Mouse (Mus musculus): Measurements from ENCODE around the gene Ddx54.

The Ddx54 gene

DNA sequence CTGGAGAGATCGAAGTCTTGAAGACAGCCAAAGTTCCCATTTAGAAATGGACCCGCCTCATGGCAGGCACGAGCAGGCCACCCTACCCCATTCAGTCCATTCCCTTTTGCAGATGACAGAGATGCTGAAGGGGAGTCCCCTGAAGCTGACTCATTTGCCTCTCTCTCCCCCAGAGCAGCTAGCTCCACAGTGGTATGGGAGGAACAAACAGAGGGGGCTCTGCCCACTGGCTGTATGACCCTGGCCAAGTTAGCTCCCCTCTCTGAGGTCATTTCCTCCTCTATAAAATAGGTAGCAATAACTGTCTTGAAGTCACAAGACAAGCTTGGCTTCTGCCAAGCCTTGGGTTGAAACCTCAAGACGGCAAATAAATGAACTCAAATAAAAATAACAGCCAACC is 29.0 kb upstream of the Ddx54 start:
- DNase-seq: no peak

DNA sequence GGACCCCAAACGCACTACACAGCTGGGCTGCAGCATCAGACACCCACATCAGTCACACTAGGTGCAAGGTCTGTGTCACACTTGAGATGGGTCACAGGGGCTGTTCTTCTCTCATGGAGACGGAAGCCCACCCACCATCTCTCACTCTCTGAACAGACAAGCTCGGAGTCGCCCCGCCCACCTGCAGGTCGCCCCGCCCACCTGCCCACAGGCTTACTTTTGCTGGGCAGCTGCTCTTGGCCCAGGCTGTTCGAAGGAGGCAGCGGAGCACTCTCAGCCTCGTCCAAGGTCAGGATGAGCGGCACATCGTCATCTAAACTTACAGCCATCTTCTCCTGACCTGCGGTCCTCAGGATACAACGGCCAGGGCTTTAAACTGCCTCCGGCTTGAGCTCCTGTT is 27.6 kb upstream of the Ddx54 start:
- DNase-seq: no peak

DNA sequence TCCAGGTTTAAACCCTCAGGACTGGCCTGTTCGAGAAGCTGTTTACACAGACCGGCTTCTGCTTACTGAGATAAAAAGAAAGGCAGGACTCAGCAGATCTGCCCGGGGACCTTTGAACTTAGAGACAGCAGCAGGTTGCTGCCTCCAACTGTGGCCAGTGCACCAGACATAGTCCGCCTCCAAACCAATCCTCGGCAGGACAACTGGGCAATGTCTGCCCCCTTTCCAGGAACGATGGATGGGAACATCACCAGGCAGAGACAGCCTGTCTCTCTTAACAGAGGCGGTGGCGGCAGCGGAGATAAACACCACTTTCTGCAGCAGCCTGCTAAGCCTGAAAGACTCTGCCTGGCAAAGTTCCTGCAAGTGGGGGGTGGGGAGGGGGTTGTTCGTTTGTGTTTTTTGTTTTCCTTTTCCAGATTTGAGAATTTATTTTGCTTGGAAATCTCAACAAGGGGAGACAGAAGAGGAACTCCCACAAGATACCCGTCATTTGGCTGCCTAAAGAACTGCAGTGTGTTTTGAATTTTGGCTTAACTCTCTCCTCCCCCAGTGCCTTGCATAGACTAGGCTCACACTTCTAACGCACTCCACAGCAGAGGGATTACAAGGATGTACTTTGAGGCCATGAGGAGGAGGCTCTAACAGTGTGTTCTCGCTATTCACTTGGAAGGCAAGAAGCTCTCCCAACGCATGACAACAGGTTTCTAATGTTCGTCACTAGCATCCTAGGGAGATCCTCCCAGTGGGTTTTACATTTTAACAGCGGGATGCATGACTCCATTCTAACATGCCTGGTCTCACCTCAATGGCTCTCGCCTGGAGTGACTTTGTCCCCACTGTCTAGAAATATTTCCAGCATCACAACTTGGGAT is 25.6 kb upstream of the Ddx54 start:
- DNase-seq: peak; percentile 55

DNA sequence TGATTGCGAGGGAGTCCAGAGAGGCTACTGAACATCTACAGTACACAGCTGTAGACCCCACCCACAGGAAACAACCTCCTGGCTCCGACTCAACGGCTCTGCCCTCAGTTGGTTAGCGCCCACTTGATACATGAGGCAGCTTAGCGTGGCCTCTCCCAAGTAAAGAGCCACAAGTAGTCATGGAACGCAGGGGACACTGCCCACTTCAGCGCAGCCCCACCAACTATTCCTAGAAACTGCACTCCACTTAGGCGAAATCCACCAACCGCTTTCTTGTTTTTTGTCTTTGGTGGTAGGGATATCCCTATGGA is 25.0 kb upstream of the Ddx54 start:
- DNase-seq: peak; percentile 65

DNA sequence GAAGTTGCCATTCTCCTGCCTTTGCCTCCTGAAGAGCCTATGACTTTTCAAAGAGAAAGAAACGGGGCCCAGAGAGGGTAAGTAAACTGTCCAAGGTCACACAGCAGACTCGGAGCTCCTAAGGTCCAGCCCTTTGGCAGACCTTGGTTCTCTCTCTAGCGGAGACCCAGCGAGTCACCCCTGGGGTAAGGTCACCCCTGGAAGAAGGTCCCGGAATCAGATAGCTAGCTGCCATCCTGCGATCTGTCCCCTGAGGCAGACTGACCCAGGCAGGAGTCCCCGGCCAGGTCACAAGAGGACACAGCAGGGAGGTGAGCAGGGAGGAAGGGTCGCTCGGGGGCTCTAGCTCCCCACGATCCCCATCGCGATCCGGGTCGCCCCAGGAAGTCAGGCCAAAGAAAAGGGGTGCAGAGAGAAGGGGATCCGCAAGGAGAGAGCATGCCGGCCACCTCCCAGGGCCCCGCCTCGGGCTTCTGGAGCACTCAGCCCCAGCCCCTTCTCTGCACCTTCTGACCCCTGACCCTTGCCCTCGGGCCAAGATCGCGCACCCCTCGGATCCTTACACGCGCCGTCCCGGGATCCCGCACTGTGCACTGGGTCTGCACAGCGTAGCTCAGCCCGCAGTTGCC is 24.5 kb upstream of the Ddx54 start:
- no peak for DNase-seq

DNA sequence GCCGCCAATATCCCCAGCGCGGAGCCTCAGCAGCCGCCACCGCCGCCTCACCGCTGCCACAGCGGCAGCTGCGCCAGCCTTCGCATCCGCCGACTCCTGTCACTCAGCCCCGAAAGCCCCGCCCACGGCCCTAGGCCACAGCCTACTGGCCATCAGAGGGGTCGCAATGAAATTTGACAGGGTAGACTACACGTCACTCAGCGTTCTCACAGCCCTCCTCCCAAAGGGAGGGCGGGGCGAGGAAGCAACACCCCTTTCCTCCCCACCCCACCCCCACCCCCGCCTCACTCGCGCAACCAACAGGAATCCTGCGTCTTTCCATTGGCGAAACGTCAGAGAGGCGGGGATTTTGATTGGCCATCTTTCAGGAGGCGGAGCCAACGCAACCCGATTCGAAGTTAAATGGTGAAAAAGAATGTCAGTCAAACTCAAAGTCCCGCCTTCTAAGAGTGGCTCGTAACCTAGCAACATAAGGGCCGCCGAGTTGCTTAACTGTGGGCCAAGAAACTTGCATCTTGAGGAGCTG is 23.9 kb upstream of the Ddx54 start, which contains the start of the genes Tpcn1 and Iqcd:
Gene Tpcn1, minus strand, starts transcription at position 105 of the 526 bp plus-strand sequence.
Gene Iqcd, plus strand, starts transcription at position 448 of the 526 bp plus-strand sequence.
- peak; percentile 99 for DNase-seq

DNA sequence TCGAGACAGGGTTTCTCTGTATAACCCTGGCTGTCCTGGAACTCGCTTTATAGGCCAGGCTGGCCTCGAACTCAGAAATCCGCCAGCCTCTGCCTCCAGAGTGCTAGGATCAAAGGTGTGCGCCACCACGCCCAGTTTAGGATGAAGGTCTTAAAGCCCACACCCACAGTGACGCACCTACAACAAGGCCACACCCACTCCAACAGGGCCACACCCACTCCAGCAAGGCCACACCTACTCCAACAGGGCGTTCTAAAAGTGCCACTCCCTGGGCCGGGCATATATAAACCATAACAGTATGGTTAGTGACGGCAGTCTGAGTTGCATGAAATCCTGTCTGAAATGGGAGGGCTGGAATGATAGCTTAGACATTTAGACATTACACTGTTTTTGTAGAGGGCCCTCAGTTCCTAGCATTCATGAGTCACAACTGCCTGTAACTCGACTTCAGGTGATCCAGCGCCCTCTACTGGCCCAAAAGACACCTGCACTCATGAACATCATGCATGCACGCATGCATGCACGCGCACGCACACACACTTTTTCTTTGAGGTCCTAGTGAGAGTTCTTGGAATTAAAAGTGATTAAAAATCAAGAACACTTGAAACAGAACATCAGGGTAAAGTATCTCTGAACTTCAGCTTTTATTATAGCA is 22.1 kb upstream of the Ddx54 start:
- DNase-seq: no peak

DNA sequence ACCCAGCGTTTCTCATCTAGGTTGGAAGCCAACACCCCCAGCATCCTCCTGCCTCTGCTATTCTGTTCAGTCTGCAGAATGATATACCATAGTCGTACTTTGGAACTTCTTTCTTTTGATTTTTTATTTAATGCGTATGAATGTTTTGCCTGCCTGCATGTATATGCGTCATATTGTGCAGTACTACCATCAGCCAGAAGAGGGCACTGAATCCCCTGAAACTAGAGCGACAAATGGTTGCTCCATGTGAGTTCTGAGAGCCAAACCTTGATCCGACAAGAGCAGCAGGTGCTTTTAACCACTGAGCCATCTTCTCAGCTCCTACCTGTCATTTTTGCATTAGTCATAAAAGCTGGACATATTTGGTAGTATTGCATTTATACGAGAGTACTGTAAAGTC is 20.4 kb upstream of the Ddx54 start:
- DNase-seq: no peak

DNA sequence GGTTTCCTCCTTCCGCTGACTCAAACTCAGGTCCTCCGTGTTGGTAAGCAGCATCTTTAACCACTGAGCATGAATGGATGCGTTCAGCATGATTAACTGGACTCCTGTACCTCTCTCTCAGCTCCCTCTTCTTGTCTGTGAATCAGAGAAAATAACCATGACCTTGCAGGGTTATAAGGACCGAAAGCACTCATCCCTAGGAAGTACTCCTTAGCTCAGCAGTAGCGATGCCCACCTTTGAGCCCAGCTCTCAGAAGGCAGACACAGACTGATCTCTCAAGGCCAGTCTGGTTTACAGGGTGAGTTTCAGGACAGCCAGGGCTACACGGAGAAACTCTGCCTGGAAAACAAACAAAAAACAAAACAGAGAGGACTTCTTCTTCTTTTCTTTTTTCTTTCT is 18.1 kb upstream of the Ddx54 start:
- no peak for DNase-seq

DNA sequence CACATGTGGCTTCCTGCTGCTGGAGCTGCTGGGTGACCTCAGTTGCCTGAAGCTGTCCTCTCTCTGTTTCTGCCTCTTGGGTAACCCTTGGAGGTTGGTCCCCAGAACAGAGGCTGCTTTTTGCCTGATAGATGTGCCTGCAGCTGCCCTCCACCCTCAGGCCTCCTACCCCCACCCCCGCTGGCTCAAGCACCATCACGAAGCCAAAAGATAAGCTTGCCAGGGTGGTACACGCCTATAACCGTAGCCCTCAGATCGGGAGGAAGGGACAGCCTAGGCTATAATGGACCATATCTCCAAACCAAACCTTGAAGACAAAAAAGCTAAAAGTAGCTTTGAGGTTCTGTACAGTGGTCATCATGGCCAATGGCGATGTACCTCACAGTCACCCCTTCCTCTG is 12.9 kb upstream of the Ddx54 start:
- no peak for DNase-seq

DNA sequence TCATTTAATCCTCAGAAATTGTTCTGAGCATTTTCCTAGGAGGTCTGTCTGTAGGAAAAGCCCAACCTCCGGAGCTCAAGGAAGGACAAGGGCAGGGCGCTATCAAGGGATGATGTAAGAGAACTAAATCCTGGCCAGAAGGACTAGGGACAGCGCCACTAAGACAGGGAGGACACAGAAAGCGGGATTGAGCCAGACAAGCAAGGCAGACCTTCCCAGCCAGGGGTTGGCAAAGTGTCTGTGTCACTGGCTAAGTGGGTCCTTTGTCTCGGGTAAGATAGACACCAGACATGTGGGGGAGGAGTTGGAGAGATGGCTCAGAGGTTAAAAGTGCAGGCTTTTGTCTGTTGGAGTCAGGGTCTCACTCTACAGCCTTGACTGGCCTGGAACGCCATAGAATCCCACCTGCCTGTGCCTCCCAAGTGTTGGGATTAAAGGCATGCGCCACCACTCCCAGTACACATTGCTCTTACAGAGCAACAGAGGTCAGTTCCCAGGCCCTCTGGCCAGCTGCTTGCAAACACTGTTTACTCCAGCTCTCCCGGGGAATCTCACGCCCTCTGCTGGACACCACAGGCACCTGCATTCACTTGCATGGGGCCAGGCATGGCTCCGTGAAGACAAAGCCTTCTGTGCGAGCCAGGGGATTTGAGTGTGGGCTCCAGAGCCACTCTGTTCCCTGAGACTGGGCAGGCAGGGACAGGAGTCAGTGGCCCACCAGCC is 11.4 kb upstream of the Ddx54 start:
- no peak for DNase-seq

DNA sequence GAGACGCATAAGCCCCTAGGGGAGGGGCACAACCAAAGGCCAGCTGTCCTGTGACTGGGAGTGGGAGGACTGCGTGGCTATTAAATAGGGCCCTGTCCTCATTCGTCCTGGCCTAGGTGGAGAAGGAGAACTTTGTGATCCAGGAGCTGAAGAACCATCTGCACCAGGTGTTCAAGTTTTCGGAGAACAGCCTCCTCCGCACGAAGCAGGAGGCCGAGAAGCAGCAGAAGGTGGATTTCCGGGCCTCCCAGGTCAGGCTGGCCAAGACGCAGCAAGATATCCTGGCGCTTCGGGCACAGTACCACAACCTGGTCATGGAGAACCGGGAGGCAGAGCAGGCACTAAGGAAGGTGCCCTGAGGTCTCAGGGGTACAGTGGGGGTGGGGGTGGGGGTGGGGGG is 10.3 kb upstream of the Ddx54 start:
- no peak for DNase-seq

DNA sequence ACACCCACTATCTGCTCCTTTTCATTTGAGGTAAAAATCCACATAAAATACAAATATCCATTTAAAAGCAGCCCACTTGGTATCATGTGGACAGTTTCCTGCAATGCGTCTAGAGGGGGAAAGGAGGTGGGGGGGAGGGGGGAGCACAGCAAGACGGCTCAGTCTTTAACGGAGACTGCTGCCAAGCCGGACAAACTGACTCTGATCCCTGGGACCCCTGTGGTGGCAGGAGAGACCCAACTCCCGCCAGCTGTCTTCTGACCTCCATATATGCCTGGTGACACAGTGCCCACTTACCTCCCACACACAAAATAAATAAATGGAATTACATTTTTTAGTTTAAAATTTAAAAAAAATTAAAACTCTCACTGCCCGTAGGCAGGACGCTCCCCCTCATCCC is 9.0 kb upstream of the Ddx54 start:
- no peak for DNase-seq

DNA sequence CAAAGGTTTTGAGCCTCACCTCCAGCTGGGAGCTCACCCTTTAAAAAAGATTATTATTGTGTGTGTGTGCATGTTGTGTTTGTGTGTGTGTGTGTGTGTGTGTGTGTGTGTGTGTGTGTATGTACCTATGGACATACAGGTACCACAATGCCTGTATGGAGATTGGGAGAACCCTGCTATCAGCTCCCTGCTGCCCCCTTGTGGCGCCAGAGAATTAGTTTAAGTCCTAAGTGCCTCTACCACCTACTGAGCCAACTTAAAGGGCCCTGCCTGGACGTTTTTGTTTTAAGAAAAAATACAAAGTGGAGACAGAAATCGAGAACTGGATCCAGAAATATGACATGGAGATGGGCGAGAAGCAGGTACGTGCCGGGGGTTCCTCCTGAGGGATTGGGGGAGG is 7.7 kb upstream of the Ddx54 start:
- DNase-seq: peak; percentile 89

DNA sequence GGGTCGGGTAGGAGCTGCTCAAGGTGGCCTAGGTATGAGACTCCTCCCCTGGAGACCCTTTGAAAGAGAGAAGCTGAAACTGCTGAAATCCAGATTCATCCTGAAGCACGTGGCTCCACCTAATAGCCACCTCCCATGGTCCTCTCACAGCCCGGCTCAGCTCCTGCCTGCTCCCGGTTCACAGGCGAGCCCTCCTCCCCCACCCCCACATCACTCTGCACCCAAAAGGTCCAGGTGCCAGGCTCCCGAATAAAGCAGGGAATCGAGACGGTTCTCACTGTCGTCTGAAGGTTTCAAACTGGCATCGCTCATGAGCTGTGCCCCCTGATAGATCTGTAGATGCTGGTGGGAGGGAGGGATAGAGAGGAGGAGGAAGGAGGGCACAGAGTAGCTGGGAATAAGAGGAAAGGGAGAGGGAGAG is 7.3 kb upstream of the Ddx54 start:
- no peak for DNase-seq

DNA sequence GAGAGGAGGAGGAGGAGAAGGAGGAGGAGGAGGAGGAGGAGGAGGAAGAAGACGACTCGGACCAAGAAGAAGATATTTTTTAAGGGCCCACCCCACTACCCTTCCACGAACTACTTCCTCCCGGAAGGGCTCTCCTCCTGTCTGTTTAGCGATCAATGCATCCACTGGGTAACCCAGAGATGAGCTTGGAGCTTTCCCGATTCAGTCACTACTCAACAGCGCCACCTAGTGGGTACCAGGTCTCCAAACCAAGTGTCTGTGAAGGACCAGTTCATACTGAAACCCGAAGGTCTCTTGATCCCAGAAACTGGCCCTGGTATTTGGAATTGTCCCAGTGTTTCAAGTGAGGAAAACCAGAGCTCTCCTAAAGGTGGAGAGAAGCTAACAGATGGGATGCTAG is 6.9 kb upstream of the Ddx54 start:
- DNase-seq: peak; percentile 95

DNA sequence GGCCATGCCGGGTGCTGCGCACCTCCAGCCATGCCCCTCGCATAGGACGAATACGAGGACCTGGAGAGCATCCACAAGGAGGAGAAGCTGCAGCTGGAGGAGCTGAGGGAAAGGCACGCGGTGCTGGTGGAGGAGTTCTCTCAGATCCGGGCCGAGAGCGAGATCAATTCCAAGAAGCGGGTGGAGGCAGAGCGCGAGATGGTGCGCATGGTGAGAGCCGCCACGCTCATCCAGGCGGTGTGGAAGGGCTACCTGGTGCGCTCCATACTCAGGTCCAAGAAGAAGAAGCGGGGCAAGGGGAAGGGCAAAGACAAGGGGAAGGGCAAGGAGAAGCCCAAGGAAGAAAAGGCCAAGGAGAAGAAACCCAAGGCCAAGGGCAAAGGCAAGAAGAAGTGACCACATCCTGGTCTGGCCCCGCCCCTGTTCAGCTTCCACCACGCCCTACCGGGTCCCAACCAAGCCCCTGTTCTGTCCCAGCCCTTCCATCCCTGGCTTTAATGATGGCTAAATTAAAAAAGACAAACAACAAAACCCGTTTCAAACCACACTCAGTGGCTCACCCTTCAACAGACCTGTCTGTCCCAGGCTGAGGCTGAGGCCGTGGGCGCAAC is 5.8 kb upstream of the Ddx54 start:
- DNase-seq: no peak

DNA sequence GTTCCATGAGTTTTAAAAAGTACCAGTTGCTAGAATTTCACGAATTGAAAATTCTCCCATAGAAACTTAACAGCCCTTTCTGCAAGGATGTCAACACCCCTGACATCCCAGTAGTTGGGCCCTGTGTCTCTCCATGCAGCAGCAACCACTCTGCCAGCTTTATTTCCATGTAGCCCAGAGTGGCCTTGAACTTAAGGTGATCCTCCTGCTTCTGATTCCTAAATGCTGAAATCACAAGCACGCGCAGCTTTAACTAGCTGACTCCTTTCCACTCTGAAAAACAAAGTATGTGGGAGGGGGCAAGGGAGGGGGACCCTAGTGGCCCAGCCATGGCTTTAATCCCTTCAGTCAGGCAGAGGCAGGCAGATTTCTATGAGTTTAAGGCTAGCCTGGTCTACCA is 5.2 kb upstream of the Ddx54 start:
- DNase-seq: no peak

DNA sequence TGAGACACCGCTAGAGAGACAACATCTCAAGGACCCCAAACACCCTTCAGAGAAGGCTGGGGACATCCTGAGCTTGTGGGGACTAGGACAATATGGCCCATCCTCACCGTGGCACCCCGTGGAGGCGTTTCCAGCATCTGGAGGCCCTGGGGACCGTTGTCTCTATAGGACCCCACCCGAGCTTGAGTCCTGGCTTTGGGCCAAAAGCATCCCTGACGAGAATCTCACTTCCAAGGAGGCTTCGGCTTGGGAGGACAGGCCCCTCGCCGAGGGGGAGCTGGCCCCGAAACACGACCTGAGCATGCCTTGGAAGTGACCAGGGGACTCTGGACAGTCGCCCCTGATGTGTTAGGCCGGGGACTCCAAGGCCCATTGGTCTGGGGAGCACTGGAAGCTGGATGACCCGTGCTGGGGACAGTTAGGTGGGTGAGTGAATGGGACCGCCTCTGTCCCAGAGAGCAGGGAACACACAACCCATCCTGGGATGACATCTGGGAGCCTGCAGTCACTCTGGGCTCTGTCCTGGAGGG is 3.2 kb upstream of the Ddx54 start:
- DNase-seq: no peak

DNA sequence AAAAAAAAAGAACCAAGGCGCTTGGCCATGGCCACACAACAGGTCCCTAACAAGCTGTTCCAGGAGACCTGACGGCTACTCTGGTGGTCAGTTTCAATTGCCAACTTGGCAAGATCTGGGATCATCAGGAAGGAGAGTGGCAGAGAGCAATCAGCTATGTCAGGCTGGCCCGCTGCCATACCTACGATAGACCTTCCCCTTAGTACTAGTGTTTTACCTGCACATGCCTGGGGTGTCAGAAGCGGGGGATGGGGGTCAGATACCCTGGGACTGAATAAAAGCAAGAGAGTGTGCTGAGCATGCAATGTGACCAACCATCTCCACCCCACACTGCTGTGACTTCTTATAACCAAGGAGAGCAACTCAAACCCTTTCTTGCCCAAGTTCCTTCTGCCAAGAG is 1.6 kb upstream of the Ddx54 start:
- no peak for DNase-seq

DNA sequence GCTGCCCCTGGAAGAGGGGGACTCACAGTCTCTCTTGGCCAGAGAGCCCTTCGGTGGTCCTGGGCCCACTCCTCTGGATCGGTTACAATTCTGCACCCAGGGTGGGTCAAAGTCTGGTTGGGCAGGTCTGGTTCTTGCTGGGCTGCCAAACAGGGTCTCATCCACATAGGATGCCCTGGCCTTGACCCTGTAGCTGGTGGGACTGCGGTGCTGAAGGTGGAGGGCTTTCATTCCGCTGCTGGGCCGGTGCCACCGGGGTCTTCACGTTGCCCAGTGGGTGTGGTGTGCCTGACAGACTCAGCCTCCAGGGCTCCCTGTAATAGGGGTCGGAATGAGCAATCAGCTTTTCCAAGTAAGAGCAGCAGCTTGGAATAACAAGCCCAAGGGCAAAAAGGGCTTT is 1.1 kb upstream of the Ddx54 start:
- no peak for DNase-seq

DNA sequence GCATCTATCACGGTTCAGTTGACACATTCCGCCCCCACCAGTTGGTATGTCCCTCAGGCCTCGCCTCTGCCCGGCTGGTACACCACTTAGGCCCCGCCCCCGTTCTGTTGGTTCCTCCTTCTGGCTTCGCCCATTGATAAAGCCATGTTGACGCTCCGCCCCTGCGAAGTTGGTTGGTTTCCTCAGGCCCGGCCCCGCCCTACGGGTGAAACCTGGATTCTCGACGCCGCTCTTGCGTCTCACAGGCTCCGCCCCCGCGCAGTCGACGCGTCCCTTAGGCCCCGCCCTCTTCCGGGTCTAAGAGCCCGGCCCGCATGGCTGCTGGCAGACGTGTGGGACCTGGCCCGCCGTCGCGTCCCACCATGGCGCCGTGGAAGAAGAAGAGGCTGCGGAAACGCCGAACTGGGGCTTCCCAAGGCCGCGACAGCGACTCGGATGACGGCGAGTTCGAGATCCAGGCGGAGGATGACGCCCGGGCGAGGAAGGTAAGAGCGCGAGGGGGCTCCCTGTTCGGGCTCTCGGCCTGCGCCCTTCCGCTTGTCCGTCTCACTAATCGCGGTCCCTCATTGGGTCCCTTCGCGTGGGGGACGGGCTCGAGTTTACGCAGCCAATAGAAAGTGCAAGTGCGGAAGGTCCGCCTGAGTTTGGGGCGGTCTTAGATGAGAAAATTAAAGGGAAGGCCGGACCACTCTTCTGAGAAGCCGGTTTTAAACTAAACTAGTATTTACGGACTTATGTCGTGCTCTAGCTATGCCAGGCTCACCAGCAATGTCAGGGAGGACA is 474 bp downstream of the Ddx54 start:
- peak; percentile 100 for DNase-seq

Data from lung, postnatal 14 days (tissue).